Mouse (Mus musculus): ENCODE measurements around the gene Psma6. TPM values are rescaled to one million over a fixed set of nuclear protein-coding genes. Genes with fewer than 3 reads are reported as not detected.

The Psma6 gene
- polyA plus RNA-seq (2015; fragmentation: Illumina TruSeq; extraction: RNeasy Lipid Tissue Mini Kit (QIAGEN cat#74804); ENCODE audit: insufficient read depth, low replicate concordance), result 275 TPM

GRCm38 (mm10) chr12:55384023-55384749 is at the start of gene Psma6:
TSS of gene Psma6 (plus strand) at chr12:55384222.

Other genes with a start within 250 kb of the Psma6 start
- gene Srp54b, start 229.1 kb upstream of the Psma6 start, polyA plus RNA-seq (2015; fragmentation: Illumina TruSeq; extraction: RNeasy Lipid Tissue Mini Kit (QIAGEN cat#74804); ENCODE audit: insufficient read depth, low replicate concordance), result 8.9 TPM
- 24.7 TPM for gene 1700047I17Rik2, start 184.6 kb upstream of the Psma6 start, polyA plus RNA-seq (2015; fragmentation: Illumina TruSeq; extraction: RNeasy Lipid Tissue Mini Kit (QIAGEN cat#74804); ENCODE audit: insufficient read depth, low replicate concordance)
- gene Srp54c, start 154.1 kb upstream of the Psma6 start, polyA plus RNA-seq (2015; fragmentation: Illumina TruSeq; extraction: RNeasy Lipid Tissue Mini Kit (QIAGEN cat#74804); ENCODE audit: insufficient read depth, low replicate concordance), result 88.2 TPM
- gene 1110008L16Rik, start 84.6 kb upstream of the Psma6 start, polyA plus RNA-seq (2015; fragmentation: Illumina TruSeq; extraction: RNeasy Lipid Tissue Mini Kit (QIAGEN cat#74804); ENCODE audit: insufficient read depth, low replicate concordance), result 10.6 TPM
- gene Ppp2r3c, start 81.2 kb upstream of the Psma6 start, polyA plus RNA-seq (2015; fragmentation: Illumina TruSeq; extraction: RNeasy Lipid Tissue Mini Kit (QIAGEN cat#74804); ENCODE audit: insufficient read depth, low replicate concordance), result 21.0 TPM
- gene Nfkbia, start 108.4 kb downstream of the Psma6 start, polyA plus RNA-seq (2015; fragmentation: Illumina TruSeq; extraction: RNeasy Lipid Tissue Mini Kit (QIAGEN cat#74804); ENCODE audit: insufficient read depth, low replicate concordance), result 128 TPM
- gene Aldoart2, start 181.0 kb downstream of the Psma6 start, polyA plus RNA-seq (2015; fragmentation: Illumina TruSeq; extraction: RNeasy Lipid Tissue Mini Kit (QIAGEN cat#74804); ENCODE audit: insufficient read depth, low replicate concordance), result not detected
- not detected for gene Insm2, start 215.2 kb downstream of the Psma6 start, polyA plus RNA-seq (2015; fragmentation: Illumina TruSeq; extraction: RNeasy Lipid Tissue Mini Kit (QIAGEN cat#74804); ENCODE audit: insufficient read depth, low replicate concordance)

Measured in spleen, adult 10 weeks (tissue).